Mouse (Mus musculus): ENCODE results near the gene P4ha3.
"Not testable (repeated sequence)": the region's sequence is repeated elsewhere in the genome, so short reads cannot be mapped to it uniquely, and the experiment has no call there.

Gene P4ha3

GRCm38 (mm10) chr7:100285383-100285782, at the start of gene P4ha3:
Gene P4ha3 (plus strand): TSS chr7:100285520.
- in situ Hi-C loops (cut with MseI, MboI) = no loop called here

- in situ Hi-C loops (cut with MseI, MboI) = no loop called here
Observed at GRCm38 (mm10) chr7:100238271-100238670, 47.0 kb upstream of the P4ha3 start.

GRCm38 (mm10) chr7:100240601-100241000, 44.7 kb upstream of the P4ha3 start:
- in situ Hi-C loops (cut with MseI, MboI) = no loop called here

- in situ Hi-C loops (cut with MseI, MboI) = no loop called here
Observed at GRCm38 (mm10) chr7:100243007-100243406, 42.3 kb upstream of the P4ha3 start.

- in situ Hi-C loops (cut with MseI, MboI) = no loop called here
Observed at GRCm38 (mm10) chr7:100244225-100244624, 41.1 kb upstream of the P4ha3 start.

- in situ Hi-C loops (cut with MseI, MboI) = no loop called here
Observed at GRCm38 (mm10) chr7:100245176-100245575, 40.1 kb upstream of the P4ha3 start.

- in situ Hi-C loops (cut with MseI, MboI) = no loop called here
Observed at GRCm38 (mm10) chr7:100250667-100251066, 34.7 kb upstream of the P4ha3 start.

GRCm38 (mm10) chr7:100262350-100262749, 23.0 kb upstream of the P4ha3 start:
- in situ Hi-C loops (cut with MseI, MboI) = no loop called here

- in situ Hi-C loops (cut with MseI, MboI) = not testable (repeated sequence)
Observed at GRCm38 (mm10) chr7:100264934-100265333, 20.4 kb upstream of the P4ha3 start.

GRCm38 (mm10) chr7:100272369-100272768, 13.0 kb upstream of the P4ha3 start:
- in situ Hi-C loops (cut with MseI, MboI) = no loop called here

GRCm38 (mm10) chr7:100274507-100274906, 10.8 kb upstream of the P4ha3 start:
- in situ Hi-C loops (cut with MseI, MboI) = no loop called here

- in situ Hi-C loops (cut with MseI, MboI) = no loop called here
Observed at GRCm38 (mm10) chr7:100276397-100276796, 8.9 kb upstream of the P4ha3 start.

GRCm38 (mm10) chr7:100279803-100280202, 5.5 kb upstream of the P4ha3 start:
- in situ Hi-C loops (cut with MseI, MboI) = loop anchor here in 1 of 2 experiments (5.0 kb wide), 1 partner anchor 47 kb away; no protein-coding TSS in a partner anchor

GRCm38 (mm10) chr7:100281596-100281995, 3.7 kb upstream of the P4ha3 start:
- in situ Hi-C loops (cut with MseI, MboI) = loop anchor here in 1 of 2 experiments (5.0 kb wide), 1 partner anchor 46 kb away; no protein-coding TSS in a partner anchor

GRCm38 (mm10) chr7:100283298-100283697, 2.0 kb upstream of the P4ha3 start:
- in situ Hi-C loops (cut with MseI, MboI) = loop anchor here in 1 of 2 experiments (5.0 kb wide), 1 partner anchor 44 kb away; no protein-coding TSS in a partner anchor

GRCm38 (mm10) chr7:100287748-100288578, 2.6 kb downstream of the P4ha3 start:
- in situ Hi-C loops (cut with MseI, MboI) = no loop called here

- in situ Hi-C loops (cut with MseI, MboI) = no loop called here
Observed at GRCm38 (mm10) chr7:100288622-100289021, 3.3 kb downstream of the P4ha3 start.

- in situ Hi-C loops (cut with MseI, MboI) = no loop called here
Observed at GRCm38 (mm10) chr7:100293546-100293945, 8.2 kb downstream of the P4ha3 start.

GRCm38 (mm10) chr7:100295745-100296144, 10.4 kb downstream of the P4ha3 start:
- in situ Hi-C loops (cut with MseI, MboI) = no loop called here

- in situ Hi-C loops (cut with MseI, MboI) = no loop called here
Observed at GRCm38 (mm10) chr7:100296699-100297098, 11.4 kb downstream of the P4ha3 start.

GRCm38 (mm10) chr7:100298861-100299510, 13.7 kb downstream of the P4ha3 start:
- in situ Hi-C loops (cut with MseI, MboI) = no loop called here

GRCm38 (mm10) chr7:100301390-100301789, 16.1 kb downstream of the P4ha3 start:
- in situ Hi-C loops (cut with MseI, MboI) = no loop called here

GRCm38 (mm10) chr7:100302316-100302715, 17.0 kb downstream of the P4ha3 start:
- in situ Hi-C loops (cut with MseI, MboI) = no loop called here

Data from mouse trophoblast stem cell (cell line).